ENCODE assay signal across 8 mouse cellular contexts in the genomic region with DNA sequence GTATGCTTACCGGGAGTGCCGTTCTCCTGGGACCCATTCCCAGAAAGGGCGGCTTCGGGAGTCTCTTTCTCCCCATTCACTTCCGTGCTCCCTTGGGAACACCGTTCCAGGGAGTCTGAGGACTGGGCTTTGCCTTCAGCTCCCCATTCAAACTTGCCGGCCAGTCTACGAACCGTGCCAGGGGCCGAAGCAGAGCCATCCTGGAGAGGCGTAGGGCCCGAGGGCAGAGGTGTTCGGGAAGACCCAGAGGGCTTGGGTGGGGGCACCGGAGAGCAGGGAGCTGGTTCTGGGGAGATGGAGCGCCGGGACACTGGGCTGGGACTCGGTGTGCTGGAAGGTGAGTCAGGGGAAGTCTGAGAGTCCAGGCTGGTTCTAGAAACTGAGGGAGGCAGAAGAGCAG. TPM values are rescaled to one million over a fixed set of nuclear protein-coding genes. Genes with fewer than 3 reads are reported as not detected.
DNase-seq lines count a peak whose midpoint lies in the region; ATAC-seq and TF ChIP-seq lines count a peak whose summit lies in the region.

No protein-coding gene starts in this region.

- H3K36me3 ChIP-seq in ES-Bruce4 (ENCODE audit: control insufficient read depth, insufficient read depth, low read length, poor library complexity, severe bottlenecking), result no peaks in the 10 kb centered on the region
- 0 out of 2 replicates have a peak, but pooled peaks cover under 1% of the 10 kb centered on the region for H3K36me3 ChIP-seq in heart, postnatal 0 days (replicated peaks; ENCODE audit: control insufficient read depth, insufficient read depth, low read length)

- no peaks in the 10 kb centered on the region for H3K9me3 ChIP-seq in ES-Bruce4 (replicated peaks; ENCODE audit: control insufficient read depth, insufficient read depth, low read length, poor library complexity, severe bottlenecking)
- no peaks in the 10 kb centered on the region for H3K9me3 ChIP-seq in heart, postnatal 0 days (replicated peaks; ENCODE audit: control insufficient read depth, low read length)

- no peak for TF ChIP-seq CTCF in gastrocnemius, adult 2 months (IDR thresholded peaks at IDR 0.05)
- TF ChIP-seq CTCF in ES-Bruce4 (IDR thresholded peaks at IDR 0.05; ENCODE audit: low read depth, low read length), result no peak
- TF ChIP-seq CTCF in heart, postnatal 0 days (IDR thresholded peaks at IDR 0.05; ENCODE audit: low read depth), result no peak

- peak overlapping the region; percentile 27 for H3K9ac ChIP-seq in ES-Bruce4 (ENCODE audit: low read depth, poor library complexity, severe bottlenecking)
- H3K9ac ChIP-seq in heart, postnatal 0 days (replicated peaks; ENCODE audit: low read depth, low read length), result peak overlapping the region; percentile 37

- intact Hi-C loops in gastrocnemius, adult 2 months (cut with DNase I), result no loop called here

- 1% methylated on average over 17 of the region's 17 CpGs for WGBS in heart, postnatal 0 days

- TF ChIP-seq EP300 in ES-Bruce4 (IDR thresholded peaks at IDR 0.05; ENCODE audit: insufficient read depth, low read depth, low read length), result no peak
- no peak for TF ChIP-seq EP300 in heart, postnatal 0 days (IDR thresholded peaks at IDR 0.05; ENCODE audit: low read depth)

- no peak for DNase-seq in gastrocnemius, adult 2 months
- DNase-seq in gastrocnemius, adult 18-20 months (ENCODE audit: low spot score), result no peak
- DNase-seq in heart, postnatal 0 days (ENCODE audit: low spot score), result no peak
- DNase-seq in spleen, postnatal 10 days (ENCODE audit: low spot score in 2 of 2), result no peak
- DNase-seq in adrenal gland, adult 8-10 months, result no peak
- no peak for DNase-seq in thymus, postnatal 36 days

- no peak for ATAC-seq in heart, postnatal 0 days (ENCODE audit: insufficient read depth, low read depth)
- ATAC-seq in megakaryocyte-erythroid progenitor cell, adult 5-6 weeks (replicated peaks; ENCODE audit: low FRiP score, low TSS enrichment, poor library complexity, severe bottlenecking), result 0 out of 2 replicates have a peak, but pooled peaks have one; percentile 20

- peak overlapping the region; percentile 70 for H3K27ac ChIP-seq in gastrocnemius, adult 2 months
- no peak overlapping the region for H3K27ac ChIP-seq in ES-Bruce4 (ENCODE audit: insufficient read depth, low read length)
- H3K27ac ChIP-seq in heart, postnatal 0 days (ENCODE audit: low read depth), result no peak overlapping the region

- H3K4me1 ChIP-seq in ES-Bruce4 (ENCODE audit: control insufficient read depth, insufficient read depth, low read length), result peaks cover 2% of the 10 kb centered on the region
- H3K4me1 ChIP-seq in heart, postnatal 0 days (ENCODE audit: control insufficient read depth, insufficient read depth), result 0 out of 2 replicates have a peak, but pooled peaks cover 5% of the 10 kb centered on the region

- H3K4me2 ChIP-seq in heart, postnatal 0 days (ENCODE audit: low read depth, low read length), result peak overlapping the region; percentile 69

- peak overlapping the region; percentile 70 for H3K4me3 ChIP-seq in gastrocnemius, adult 2 months
- peak overlapping the region; percentile 76 for H3K4me3 ChIP-seq in ES-Bruce4 (ENCODE audit: low read depth, low read length)
- H3K4me3 ChIP-seq in heart, postnatal 0 days (ENCODE audit: low read depth, low read length), result peak overlapping the region; percentile 41

- no peak for TF ChIP-seq POLR2A in ES-Bruce4 (IDR thresholded peaks at IDR 0.05; ENCODE audit: insufficient read depth, low read length)

- H3K27me3 ChIP-seq in ES-Bruce4 (ENCODE audit: control insufficient read depth, insufficient read depth, low read length, poor library complexity, severe bottlenecking), result no peaks in the 10 kb centered on the region
- 0 out of 2 replicates have a peak, but pooled peaks cover 8% of the 10 kb centered on the region for H3K27me3 ChIP-seq in heart, postnatal 0 days (ENCODE audit: control insufficient read depth, insufficient read depth, low read length)

RNA-seq across cellular contexts. Expression of gene Arhgef15, which starts 2.9 kb away (rescaled TPM):
- 1 to 10 TPM; 5.9 to 9.7 TPM for total RNA-seq in gastrocnemius, adult 2 months (2021)
- total RNA-seq in gastrocnemius, adult 18-20 months (2021), result 1 to 10 TPM; 5.8 to 9.7 TPM
- 2.6 and 3.7 TPM in 2 replicates for polyA plus RNA-seq in ES-Bruce4 (2011; ENCODE audit: insufficient read depth, insufficient read length, low read depth, missing spikeins)
- 12.6 and 19.8 TPM in 2 replicates for total RNA-seq in heart, postnatal 0 days (2014; rRNA removed; ENCODE audit: low replicate concordance)
- 10.0 and 11.6 TPM in 2 replicates for polyA plus RNA-seq in heart, postnatal 0 days (2015; fragmentation: Nextera tagmentation; extraction: Ambion mirVana)
- not detected in 2 replicates for total RNA-seq in megakaryocyte-erythroid progenitor cell, adult 5-6 weeks (2014; fragmentation: Nextera tagmentation)
- total RNA-seq in megakaryocyte-erythroid progenitor cell, adult 5-6 weeks (2017), result not detected in 2 replicates
- total RNA-seq in adrenal gland, adult 8-10 months (2022), result 10 to 100 TPM; 15.5 to 32.7 (median 24.5) TPM

RNA-seq across cellular contexts. Expression of gene Slc25a35, which starts 13.5 kb away (rescaled TPM):
- total RNA-seq in gastrocnemius, adult 2 months (2021), result 1 to 10 TPM; 2.9 to 5.0 TPM
- total RNA-seq in gastrocnemius, adult 18-20 months (2021), result 1 to 10 TPM; 4.8 to 5.2 TPM
- polyA plus RNA-seq in ES-Bruce4 (2011; ENCODE audit: insufficient read depth, insufficient read length, low read depth, missing spikeins), result 3.4 and 4.6 TPM in 2 replicates
- total RNA-seq in heart, postnatal 0 days (2014; rRNA removed; ENCODE audit: low replicate concordance), result 0.70 and 3.6 TPM in 2 replicates
- 1.9 and 2.0 TPM in 2 replicates for polyA plus RNA-seq in heart, postnatal 0 days (2015; fragmentation: Nextera tagmentation; extraction: Ambion mirVana)
- 2.6 and 3.6 TPM in 2 replicates for total RNA-seq in megakaryocyte-erythroid progenitor cell, adult 5-6 weeks (2014; fragmentation: Nextera tagmentation)
- 1.1 and 4.5 TPM in 2 replicates for total RNA-seq in megakaryocyte-erythroid progenitor cell, adult 5-6 weeks (2017)
- 10 to 100 TPM; 14.7 to 35.0 (median 28.1) TPM for total RNA-seq in adrenal gland, adult 8-10 months (2022)

RNA-seq across cellular contexts. Expression of gene Rangrf, which starts 20.6 kb away (rescaled TPM):
- total RNA-seq in gastrocnemius, adult 2 months (2021), result 10 to 100 TPM; 55.4 to 71.1 TPM
- 10 to 100 TPM; 59.5 to 62.4 TPM for total RNA-seq in gastrocnemius, adult 18-20 months (2021)
- polyA plus RNA-seq in ES-Bruce4 (2011; ENCODE audit: insufficient read depth, insufficient read length, low read depth, missing spikeins), result 70.3 and 98.6 TPM in 2 replicates
- 101 and 103 TPM in 2 replicates for total RNA-seq in heart, postnatal 0 days (2014; rRNA removed; ENCODE audit: low replicate concordance)
- 78.0 and 85.1 TPM in 2 replicates for polyA plus RNA-seq in heart, postnatal 0 days (2015; fragmentation: Nextera tagmentation; extraction: Ambion mirVana)
- total RNA-seq in megakaryocyte-erythroid progenitor cell, adult 5-6 weeks (2014; fragmentation: Nextera tagmentation), result 240 and 254 TPM in 2 replicates
- total RNA-seq in megakaryocyte-erythroid progenitor cell, adult 5-6 weeks (2017), result 69.1 and 104 TPM in 2 replicates
- 10 to 100 TPM; 21.0 to 27.9 (median 23.6) TPM for total RNA-seq in adrenal gland, adult 8-10 months (2022)

RNA-seq across cellular contexts. Expression of gene Odf4, which starts 27.5 kb away (rescaled TPM):
- not detected for total RNA-seq in gastrocnemius, adult 2 months (2021)
- total RNA-seq in gastrocnemius, adult 18-20 months (2021), result not detected
- not detected in 2 replicates for polyA plus RNA-seq in ES-Bruce4 (2011; ENCODE audit: insufficient read depth, insufficient read length, low read depth, missing spikeins)
- total RNA-seq in heart, postnatal 0 days (2014; rRNA removed; ENCODE audit: low replicate concordance), result not detected in 2 replicates
- polyA plus RNA-seq in heart, postnatal 0 days (2015; fragmentation: Nextera tagmentation; extraction: Ambion mirVana), result not detected in 2 replicates
- total RNA-seq in megakaryocyte-erythroid progenitor cell, adult 5-6 weeks (2014; fragmentation: Nextera tagmentation), result not detected in 2 replicates
- total RNA-seq in megakaryocyte-erythroid progenitor cell, adult 5-6 weeks (2017), result not detected in 2 replicates
- total RNA-seq in adrenal gland, adult 8-10 months (2022), result 1 to 10 TPM in 1 of 4 experiments, under 1 TPM in 2, not detected in 1; 0.35 to 1.7 (median 0.78) TPM

RNA-seq across cellular contexts. Expression of gene Rpl26, which starts 53.0 kb away (rescaled TPM):
- total RNA-seq in gastrocnemius, adult 2 months (2021), result 100 to 1,000 TPM; 606 to 729 TPM
- 100 to 1,000 TPM; 639 to 682 TPM for total RNA-seq in gastrocnemius, adult 18-20 months (2021)
- 4,511 and 5,371 TPM in 2 replicates for polyA plus RNA-seq in ES-Bruce4 (2011; ENCODE audit: insufficient read depth, insufficient read length, low read depth, missing spikeins)
- total RNA-seq in heart, postnatal 0 days (2014; rRNA removed; ENCODE audit: low replicate concordance), result 1,343 and 1,533 TPM in 2 replicates
- polyA plus RNA-seq in heart, postnatal 0 days (2015; fragmentation: Nextera tagmentation; extraction: Ambion mirVana), result 529 and 545 TPM in 2 replicates
- total RNA-seq in megakaryocyte-erythroid progenitor cell, adult 5-6 weeks (2014; fragmentation: Nextera tagmentation), result 5,476 and 5,943 TPM in 2 replicates
- total RNA-seq in megakaryocyte-erythroid progenitor cell, adult 5-6 weeks (2017), result 6,111 and 7,527 TPM in 2 replicates
- 1,000 to 10,000 TPM; 1,214 to 1,402 (median 1,307) TPM for total RNA-seq in adrenal gland, adult 8-10 months (2022)

Comparison
In these comparisons a context has a peak if more than half of its experiments do, and no peak if none do; other contexts are left out.
1. RNA of gene Arhgef15, which starts 2.9 kb away (total RNA-seq): 15.5 to 32.7 TPM in adrenal gland, adult 8-10 months, 12.6 to 19.8 TPM in heart, postnatal 0 days, 5.9 to 9.7 TPM in gastrocnemius, adult 2 months and 5.8 to 9.7 TPM in gastrocnemius, adult 18-20 months; not detected in megakaryocyte-erythroid progenitor cell, adult 5-6 weeks; every median in the first group is over 4 times any median in the second.
2. Peak in every context shown above with its lines, with median percentiles within 50 percentile points of each other: H3K4me3 ChIP-seq.